Mouse (Mus musculus) T-helper 1 cell (primary cell): ENCODE data around the gene Stxbp6.

ENCODE experiments used
- in situ Hi-C: fragments of 300-600 bp; cut with MboI, MseI; formaldehyde crosslinking; loops from one replicate; pipeline ENCODE4 v1.15.1; 2025; ENCODE audit warnings: high pct_unique_total_duplicates

Gene Stxbp6

GRCm38 (mm10) chr12:44996897-44997296 lies 77.6 kb downstream of the Stxbp6 start:
- in situ Hi-C loops = no loop called here

GRCm38 (mm10) chr12:44996274-44996673 lies 78.2 kb downstream of the Stxbp6 start:
- in situ Hi-C loops = no loop called here

- in situ Hi-C loops = no loop called here
Measured at GRCm38 (mm10) chr12:44993391-44993790, 81.1 kb downstream of the Stxbp6 start.

GRCm38 (mm10) chr12:44992847-44993246 lies 81.7 kb downstream of the Stxbp6 start:
- in situ Hi-C loops = no loop called here

GRCm38 (mm10) chr12:44990379-44990778 lies 84.1 kb downstream of the Stxbp6 start:
- in situ Hi-C loops = no loop called here

- in situ Hi-C loops = no loop called here
Measured at GRCm38 (mm10) chr12:44989011-44989410, 85.5 kb downstream of the Stxbp6 start.

- in situ Hi-C loops = no loop called here
Measured at GRCm38 (mm10) chr12:44987762-44988161, 86.7 kb downstream of the Stxbp6 start.

- in situ Hi-C loops = no loop called here
Measured at GRCm38 (mm10) chr12:44979316-44979848, 95.1 kb downstream of the Stxbp6 start.

GRCm38 (mm10) chr12:44975266-44975665 lies 99.2 kb downstream of the Stxbp6 start:
- in situ Hi-C loops = no loop called here

GRCm38 (mm10) chr12:44971477-44971876 lies 103.0 kb downstream of the Stxbp6 start:
- in situ Hi-C loops = no loop called here

GRCm38 (mm10) chr12:44967448-44967847 lies 107.1 kb downstream of the Stxbp6 start:
- in situ Hi-C loops = no loop called here

- in situ Hi-C loops = no loop called here
Measured at GRCm38 (mm10) chr12:44957474-44957873, 117.0 kb downstream of the Stxbp6 start.

GRCm38 (mm10) chr12:44953121-44953520 lies 121.4 kb downstream of the Stxbp6 start:
- in situ Hi-C loops = no loop called here

- in situ Hi-C loops = no loop called here
Measured at GRCm38 (mm10) chr12:44952072-44952471, 122.4 kb downstream of the Stxbp6 start.

- in situ Hi-C loops = no loop called here
Measured at GRCm38 (mm10) chr12:44950559-44950958, 124.0 kb downstream of the Stxbp6 start.

GRCm38 (mm10) chr12:44947823-44948222 lies 126.7 kb downstream of the Stxbp6 start:
- in situ Hi-C loops = no loop called here

GRCm38 (mm10) chr12:44940325-44940724 lies 134.2 kb downstream of the Stxbp6 start:
- in situ Hi-C loops = no loop called here

- in situ Hi-C loops = no loop called here
Measured at GRCm38 (mm10) chr12:44939106-44939505, 135.4 kb downstream of the Stxbp6 start.

- in situ Hi-C loops = no loop called here
Measured at GRCm38 (mm10) chr12:44932954-44933353, 141.6 kb downstream of the Stxbp6 start.

GRCm38 (mm10) chr12:44931716-44932115 lies 142.8 kb downstream of the Stxbp6 start:
- in situ Hi-C loops = no loop called here

GRCm38 (mm10) chr12:44928456-44928855 lies 146.1 kb downstream of the Stxbp6 start:
- in situ Hi-C loops = no loop called here

GRCm38 (mm10) chr12:44925901-44926300 lies 148.6 kb downstream of the Stxbp6 start:
- in situ Hi-C loops = no loop called here

- in situ Hi-C loops = no loop called here
Measured at GRCm38 (mm10) chr12:44923273-44923672, 151.2 kb downstream of the Stxbp6 start.

- in situ Hi-C loops = no loop called here
Measured at GRCm38 (mm10) chr12:44922241-44922640, 152.3 kb downstream of the Stxbp6 start.
